Mouse (Mus musculus): ENCODE data around the gene Icmt. TPM values are rescaled to one million over a fixed set of nuclear protein-coding genes. Genes with fewer than 3 reads are reported as not detected.

Icmt gene
- polyA plus RNA-seq, 1 experiment from 2014 or later = 26.9 TPM

DNA sequence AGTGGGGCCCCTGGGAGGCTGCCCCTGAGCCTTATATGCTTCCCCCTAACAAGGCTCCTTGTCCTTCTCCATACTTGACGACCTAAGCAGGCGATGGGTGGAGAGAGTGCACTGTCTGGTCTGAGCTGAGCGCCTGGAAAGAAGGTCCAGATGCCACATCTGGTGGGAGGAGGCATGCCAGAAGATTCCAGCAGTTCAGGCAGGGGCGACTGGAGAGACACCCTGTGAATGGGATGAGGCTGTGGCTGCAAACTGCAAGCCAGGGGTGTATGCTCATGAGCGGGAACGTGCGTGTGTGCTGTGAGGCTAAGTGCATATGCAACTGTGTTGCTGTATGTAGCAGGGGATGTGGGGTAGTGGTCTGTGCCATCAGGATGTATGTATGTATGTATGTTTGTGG, 25.0 kb upstream of the Icmt start:
- DNase-seq (ENCODE audit: low spot score) (peak; percentile 63), ATAC-seq (ENCODE audit: low read depth) (no peak)
- WGBS = 39% methylated on average over 7 of the region's 7 CpGs
- no peaks in the 10 kb centered on the region for H3K9me3 ChIP-seq (ENCODE audit: control insufficient read depth, low read length)
- H3K4me2 ChIP-seq (ENCODE audit: low read depth, low read length) = peak overlapping the region; percentile 11; the same call in 1 of the 2 replicates
- H3K9ac ChIP-seq (ENCODE audit: low read depth, low read length) = no peak overlapping the region
- H3K4me1 ChIP-seq (ENCODE audit: control insufficient read depth, insufficient read depth, low read length) = peaks cover 24% of the 10 kb centered on the region
- H3K27me3 ChIP-seq (replicated peaks; ENCODE audit: control insufficient read depth, insufficient read depth, low read length) = peaks cover 8% of the 10 kb centered on the region; the same call in 1 of the 2 replicates
- no peaks in the 10 kb centered on the region for H3K36me3 ChIP-seq (ENCODE audit: control insufficient read depth, insufficient read depth, low read length)
- no peak overlapping the region for H3K4me3 ChIP-seq (ENCODE audit: low read depth, low read length)
- H3K27ac ChIP-seq (replicated peaks; ENCODE audit: low read depth, low read length) = peak overlapping the region; percentile 87

DNA sequence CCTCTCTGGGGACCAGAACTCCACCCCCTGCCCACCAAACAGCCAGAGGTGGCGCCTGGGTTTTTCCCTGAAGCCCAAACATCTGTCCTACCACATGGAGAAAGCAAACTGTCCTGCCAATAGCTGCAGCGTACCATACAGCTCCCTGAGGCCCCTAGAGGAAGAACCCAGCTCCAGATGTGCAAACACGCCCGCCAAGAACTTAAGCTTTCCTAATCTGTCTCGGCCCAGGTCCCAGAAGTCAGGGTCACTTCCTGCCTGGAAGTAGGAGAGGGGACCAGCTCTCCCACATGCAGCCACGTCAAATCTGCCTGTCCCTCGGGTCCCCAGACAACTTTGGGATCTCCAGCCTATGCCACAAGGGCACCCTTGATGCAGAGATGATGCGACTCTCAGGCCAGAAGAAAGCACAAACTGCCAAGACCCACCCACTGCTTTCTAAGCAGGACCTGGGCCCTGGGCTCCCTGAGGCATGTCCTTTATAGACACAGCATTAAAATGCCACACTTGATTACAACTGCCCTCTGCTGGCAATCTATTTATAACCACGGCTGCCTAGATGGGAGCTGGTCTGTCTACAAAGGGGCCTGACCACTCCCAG, 24.5 kb upstream of the Icmt start:
- Histone ChIP-seq H3K4me2 (ENCODE audit: low read depth, low read length) (peak overlapping the region; percentile 11; the same call in 1 of the 2 replicates), H3K4me1 (ENCODE audit: control insufficient read depth, insufficient read depth, low read length) (peaks cover 24% of the 10 kb centered on the region), H3K4me3 (ENCODE audit: low read depth, low read length) (no peak overlapping the region), H3K36me3 (ENCODE audit: control insufficient read depth, insufficient read depth, low read length) (no peaks in the 10 kb centered on the region), H3K27me3 (replicated peaks; ENCODE audit: control insufficient read depth, insufficient read depth, low read length) (peaks cover 8% of the 10 kb centered on the region; the same call in 1 of the 2 replicates), H3K27ac (replicated peaks; ENCODE audit: low read depth, low read length) (peak overlapping the region; percentile 87), H3K9me3 (ENCODE audit: control insufficient read depth, low read length) (no peaks in the 10 kb centered on the region), H3K9ac (ENCODE audit: low read depth, low read length) (no peak overlapping the region)
- DNase-seq (ENCODE audit: low spot score) (peak; percentile 91), ATAC-seq (ENCODE audit: low read depth) (peak; percentile 48)
- 9% methylated on average over 6 of the region's 9 CpGs for WGBS

DNA sequence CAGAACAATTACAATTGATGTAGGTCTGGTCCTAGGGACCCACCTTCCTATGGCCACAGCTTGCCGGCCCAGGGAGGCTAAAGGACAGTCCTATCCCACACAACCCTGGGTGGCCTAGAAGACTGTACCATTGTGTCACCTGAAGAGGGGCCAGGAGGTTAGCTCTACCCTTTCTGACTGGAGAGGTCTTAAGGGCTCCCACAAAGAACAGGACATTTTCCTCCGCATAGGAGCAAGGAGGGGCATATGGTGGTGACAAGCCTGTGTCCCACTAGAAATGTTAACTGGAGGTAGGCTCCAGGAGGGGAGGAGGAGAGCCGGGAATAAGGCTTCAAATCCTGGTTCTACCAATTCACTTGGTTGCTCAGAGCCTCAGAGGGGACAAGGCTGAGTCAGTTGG, 23.8 kb upstream of the Icmt start:
- 33% methylated on average over 3 of the region's 3 CpGs for WGBS
- Histone ChIP-seq H3K9ac (ENCODE audit: low read depth, low read length) (no peak overlapping the region), H3K4me2 (ENCODE audit: low read depth, low read length) (peak overlapping the region; percentile 89), H3K27ac (replicated peaks; ENCODE audit: low read depth, low read length) (peak overlapping the region; percentile 87), H3K36me3 (ENCODE audit: control insufficient read depth, insufficient read depth, low read length) (no peaks in the 10 kb centered on the region), H3K4me3 (ENCODE audit: low read depth, low read length) (peak overlapping the region; percentile 71; the same call in 1 of the 2 replicates), H3K9me3 (ENCODE audit: control insufficient read depth, low read length) (no peaks in the 10 kb centered on the region), H3K4me1 (ENCODE audit: control insufficient read depth, insufficient read depth, low read length) (peaks cover 24% of the 10 kb centered on the region), H3K27me3 (replicated peaks; ENCODE audit: control insufficient read depth, insufficient read depth, low read length) (peaks cover 8% of the 10 kb centered on the region; the same call in 1 of the 2 replicates)
- no peak for ATAC-seq (ENCODE audit: low read depth)
- no peak for DNase-seq (ENCODE audit: low spot score)

DNA sequence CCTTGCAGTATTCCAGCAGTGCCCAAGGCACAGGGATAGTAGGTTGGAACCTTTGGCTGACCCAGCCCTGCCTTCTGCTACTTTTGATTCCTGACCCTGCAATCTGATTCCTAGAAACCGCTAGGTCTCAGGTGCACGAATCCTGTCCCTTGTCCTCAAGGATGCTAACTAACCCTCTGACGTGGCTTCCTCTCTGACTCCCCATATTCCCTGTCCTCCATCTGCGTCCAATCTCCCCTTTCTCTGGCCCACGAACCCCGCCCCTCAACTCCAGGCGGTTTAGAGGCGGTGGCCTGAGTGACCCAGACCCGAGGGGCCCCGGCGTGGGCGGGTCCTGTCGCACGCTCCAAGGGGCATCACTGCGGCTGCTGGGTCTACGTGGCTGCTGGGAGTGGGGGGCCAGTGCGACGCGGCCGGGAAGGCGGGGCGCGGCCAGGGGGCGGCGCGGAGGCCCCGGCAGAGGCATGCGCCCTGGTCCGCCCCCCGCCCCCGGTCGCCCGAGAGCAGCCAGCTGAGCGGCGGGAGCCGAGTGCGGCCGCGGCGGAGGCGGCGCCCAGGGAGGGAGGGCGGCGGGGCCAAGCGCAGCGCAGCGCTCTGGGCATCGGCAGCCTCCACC, 23.3 kb upstream of the Icmt start, which contains the start of gene Gpr153:
Gene Gpr153 (plus strand): TSS at position 612 of the 616 bp plus-strand sequence.
- H3K9me3 ChIP-seq (ENCODE audit: control insufficient read depth, low read length) = no peaks in the 10 kb centered on the region
- H3K36me3 ChIP-seq (ENCODE audit: control insufficient read depth, insufficient read depth, low read length) = no peaks in the 10 kb centered on the region
- H3K27ac ChIP-seq (replicated peaks; ENCODE audit: low read depth, low read length) = peak within 1 kb of the TSS; percentile 87
- H3K9ac ChIP-seq (ENCODE audit: low read depth, low read length) = peak within 1 kb of the TSS; percentile 88
- peak; percentile 81 for DNase-seq (ENCODE audit: low spot score)
- ATAC-seq (ENCODE audit: low read depth) = peak; percentile 76
- WGBS = 4% methylated on average over 16 of the region's 48 CpGs
- H3K27me3 ChIP-seq (replicated peaks; ENCODE audit: control insufficient read depth, insufficient read depth, low read length) = peaks cover 8% of the 10 kb centered on the region; the same call in 1 of the 2 replicates
- peak within 1 kb of the TSS; percentile 71 for H3K4me3 ChIP-seq (ENCODE audit: low read depth, low read length)
- peaks cover 24% of the 10 kb centered on the region for H3K4me1 ChIP-seq (ENCODE audit: control insufficient read depth, insufficient read depth, low read length)
- peak within 1 kb of the TSS; percentile 89 for H3K4me2 ChIP-seq (ENCODE audit: low read depth, low read length)

DNA sequence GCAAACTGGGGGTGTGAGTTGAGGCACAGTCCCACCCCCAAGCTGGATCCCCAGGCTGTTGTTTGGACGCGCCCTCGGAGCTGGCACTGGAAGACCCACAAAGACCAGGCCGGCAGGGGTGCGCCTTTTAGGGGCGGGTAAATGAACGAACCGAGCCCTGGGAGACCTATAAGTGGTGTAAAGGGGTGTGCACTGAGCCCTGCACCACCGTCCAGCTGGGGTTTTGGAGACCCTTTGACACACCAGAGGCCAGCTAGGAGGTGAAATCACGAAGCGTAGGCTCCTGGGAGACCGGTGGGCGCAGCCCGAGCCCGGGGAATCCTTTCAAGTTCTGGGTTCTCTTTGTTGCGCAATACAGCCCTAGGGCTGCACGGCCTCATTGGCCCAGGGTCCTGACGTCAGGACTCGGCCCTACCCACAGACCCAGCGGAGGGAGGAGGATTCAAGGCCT, 22.3 kb upstream of the Icmt start:
- WGBS = 2% methylated on average over 17 of the region's 20 CpGs
- Histone ChIP-seq H3K27ac (replicated peaks; ENCODE audit: low read depth, low read length) (peak overlapping the region; percentile 87), H3K9me3 (ENCODE audit: control insufficient read depth, low read length) (no peaks in the 10 kb centered on the region), H3K4me2 (ENCODE audit: low read depth, low read length) (peak overlapping the region; percentile 89), H3K9ac (ENCODE audit: low read depth, low read length) (peak overlapping the region; percentile 88), H3K36me3 (ENCODE audit: control insufficient read depth, insufficient read depth, low read length) (0 out of 2 replicates have a peak, but pooled peaks cover 6% of the 10 kb centered on the region), H3K4me1 (ENCODE audit: control insufficient read depth, insufficient read depth, low read length) (peaks cover 24% of the 10 kb centered on the region), H3K27me3 (replicated peaks; ENCODE audit: control insufficient read depth, insufficient read depth, low read length) (peaks cover 8% of the 10 kb centered on the region; the same call in 1 of the 2 replicates), H3K4me3 (ENCODE audit: low read depth, low read length) (peak overlapping the region; percentile 71)
- DNase-seq (ENCODE audit: low spot score) = peak; percentile 78
- ATAC-seq (ENCODE audit: low read depth) = peak; percentile 28

DNA sequence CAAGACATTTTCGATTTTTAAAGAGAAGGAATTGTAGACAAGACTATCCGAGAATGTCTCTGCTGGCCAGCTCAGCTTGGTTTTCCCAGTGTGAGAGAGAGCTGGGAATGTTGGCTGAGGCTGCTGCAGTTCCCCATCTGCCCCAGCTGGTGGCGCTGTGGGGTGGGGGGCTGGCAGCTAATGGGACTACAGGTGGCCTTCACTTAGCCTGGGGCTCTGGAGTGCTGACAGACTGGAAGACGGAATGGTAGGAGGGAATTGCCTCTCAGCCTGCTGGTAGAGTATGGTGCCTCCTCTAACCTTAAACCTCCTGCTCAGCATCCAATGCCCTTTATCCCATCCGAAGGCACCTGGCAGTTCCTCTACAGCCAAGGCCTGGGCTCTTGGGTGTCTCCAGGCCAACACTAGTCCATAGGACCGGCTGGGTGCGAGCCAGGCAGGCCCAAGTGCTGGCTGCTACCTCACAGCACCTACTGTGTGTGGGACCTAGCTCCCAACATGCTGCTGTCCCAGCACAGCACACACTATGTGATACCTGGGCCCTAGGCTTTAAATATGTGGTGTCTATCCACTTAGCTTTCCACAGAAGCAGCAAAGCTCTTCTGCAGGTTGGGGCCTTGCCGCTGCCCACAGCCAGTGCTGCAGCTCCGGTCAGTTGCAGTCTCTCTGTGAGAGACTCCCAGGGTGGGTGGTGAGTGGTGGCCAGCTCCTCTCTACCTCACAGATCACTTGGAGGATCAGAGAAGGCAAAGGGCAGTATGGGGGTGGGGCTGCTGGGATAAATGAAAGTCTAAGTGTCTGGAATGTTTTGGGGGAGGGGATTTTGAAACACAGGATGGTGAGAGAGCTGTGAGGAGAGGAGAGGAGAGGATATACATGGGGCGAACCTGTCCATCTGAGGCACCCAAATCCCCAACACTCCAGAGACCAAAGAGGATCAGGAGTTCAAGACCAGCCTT, 20.4 kb upstream of the Icmt start:
- 52% methylated on average over 10 of the region's 10 CpGs for WGBS
- DNase-seq (ENCODE audit: low spot score) (no peak), ATAC-seq (ENCODE audit: low read depth) (no peak)
- Histone ChIP-seq H3K9me3 (ENCODE audit: control insufficient read depth, low read length) (no peaks in the 10 kb centered on the region), H3K4me1 (ENCODE audit: control insufficient read depth, insufficient read depth, low read length) (peaks cover 22% of the 10 kb centered on the region), H3K27me3 (replicated peaks; ENCODE audit: control insufficient read depth, insufficient read depth, low read length) (peaks cover 23% of the 10 kb centered on the region), H3K9ac (ENCODE audit: low read depth, low read length) (no peak overlapping the region), H3K4me2 (ENCODE audit: low read depth, low read length) (no peak overlapping the region), H3K36me3 (ENCODE audit: control insufficient read depth, insufficient read depth, low read length) (peaks cover 24% of the 10 kb centered on the region; the same call in 1 of the 2 replicates), H3K27ac (replicated peaks; ENCODE audit: low read depth, low read length) (no peak overlapping the region), H3K4me3 (ENCODE audit: low read depth, low read length) (no peak overlapping the region)

DNA sequence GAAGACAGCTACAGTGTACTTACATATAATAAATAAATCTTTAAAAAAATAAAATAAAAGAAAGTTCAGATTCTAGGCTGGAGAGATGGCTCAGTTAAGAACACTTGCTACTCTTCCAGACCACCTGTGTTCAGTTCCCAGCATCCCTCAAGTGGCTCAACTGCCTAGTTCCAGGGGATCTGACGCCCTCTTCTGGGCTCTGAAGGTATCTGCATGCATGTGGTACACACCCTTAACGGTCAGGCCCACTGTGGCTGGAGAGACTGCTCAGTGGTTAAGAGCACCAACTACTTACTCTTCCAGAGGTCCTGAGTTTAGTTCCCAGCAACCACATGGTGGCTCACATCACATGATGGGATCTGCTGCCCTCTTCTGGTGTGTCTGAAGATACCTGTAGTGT, 19.1 kb upstream of the Icmt start:
- Histone ChIP-seq H3K4me2 (ENCODE audit: low read depth, low read length) (no peak overlapping the region), H3K4me3 (ENCODE audit: low read depth, low read length) (no peak overlapping the region), H3K4me1 (ENCODE audit: control insufficient read depth, insufficient read depth, low read length) (peaks cover 14% of the 10 kb centered on the region), H3K27me3 (replicated peaks; ENCODE audit: control insufficient read depth, insufficient read depth, low read length) (peaks cover 35% of the 10 kb centered on the region), H3K36me3 (ENCODE audit: control insufficient read depth, insufficient read depth, low read length) (peaks cover 24% of the 10 kb centered on the region; the same call in 1 of the 2 replicates), H3K9me3 (ENCODE audit: control insufficient read depth, low read length) (no peaks in the 10 kb centered on the region), H3K9ac (ENCODE audit: low read depth, low read length) (no peak overlapping the region), H3K27ac (replicated peaks; ENCODE audit: low read depth, low read length) (no peak overlapping the region)
- 70% methylated on average over 2 of the region's 2 CpGs for WGBS
- ATAC-seq (ENCODE audit: low read depth) (no peak), DNase-seq (ENCODE audit: low spot score) (no peak)

DNA sequence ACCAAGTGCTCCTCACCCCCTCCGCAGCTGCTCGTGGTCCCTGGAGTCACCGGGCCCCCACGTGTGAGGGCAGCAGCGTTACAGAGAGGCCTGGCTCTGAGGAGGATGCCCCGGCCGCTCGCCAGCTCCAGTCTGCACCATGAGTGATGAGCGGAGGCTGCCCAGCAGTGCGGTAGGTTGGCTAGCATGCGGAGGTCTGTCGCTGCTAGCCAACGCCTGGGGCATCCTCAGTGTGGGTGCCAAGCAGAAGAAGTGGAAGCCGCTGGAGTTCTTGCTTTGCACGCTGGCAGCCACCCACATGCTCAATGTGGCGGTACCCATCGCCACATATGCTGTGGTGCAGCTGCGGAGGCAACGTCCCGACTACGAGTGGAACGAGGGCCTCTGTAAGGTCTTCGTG, 18.0 kb upstream of the Icmt start:
- H3K9me3 ChIP-seq (ENCODE audit: control insufficient read depth, low read length) = no peaks in the 10 kb centered on the region
- H3K36me3 ChIP-seq (ENCODE audit: control insufficient read depth, insufficient read depth, low read length) = peaks cover 24% of the 10 kb centered on the region; the same call in 1 of the 2 replicates
- H3K4me2 ChIP-seq (ENCODE audit: low read depth, low read length) = no peak overlapping the region
- no peak overlapping the region for H3K9ac ChIP-seq (ENCODE audit: low read depth, low read length)
- DNase-seq (ENCODE audit: low spot score) (no peak), ATAC-seq (ENCODE audit: low read depth) (no peak)
- H3K4me1 ChIP-seq (ENCODE audit: control insufficient read depth, insufficient read depth, low read length) = peaks cover 14% of the 10 kb centered on the region
- no peak overlapping the region for H3K27ac ChIP-seq (replicated peaks; ENCODE audit: low read depth, low read length)
- H3K4me3 ChIP-seq (ENCODE audit: low read depth, low read length) = no peak overlapping the region
- peaks cover 46% of the 10 kb centered on the region for H3K27me3 ChIP-seq (replicated peaks; ENCODE audit: control insufficient read depth, insufficient read depth, low read length)
- WGBS = 85% methylated on average over 23 of the region's 23 CpGs
